Mouse (Mus musculus) spleen, adult 2 months (tissue): ENCODE measurements around the gene Epop.

Source experiments
- CTCF ChIP-seq: fragments of 200-500 bp; IDR thresholded peaks from 2 replicates; pipeline ENCODE4 v1.5.1; 2011; ENCODE audit warnings: mild to moderate bottlenecking, inconsistent platforms; ENCODE audit not compliant: insufficient read depth, insufficient read length, insufficient replicate concordance; ENCODE audit errors: extremely low read depth
- POLR2A ChIP-seq: fragments of 200-500 bp; IDR thresholded peaks from 2 replicates; pipeline ENCODE4 v1.6.1; 2011; ENCODE audit warnings: low read depth, low read length, inconsistent platforms

DNA sequence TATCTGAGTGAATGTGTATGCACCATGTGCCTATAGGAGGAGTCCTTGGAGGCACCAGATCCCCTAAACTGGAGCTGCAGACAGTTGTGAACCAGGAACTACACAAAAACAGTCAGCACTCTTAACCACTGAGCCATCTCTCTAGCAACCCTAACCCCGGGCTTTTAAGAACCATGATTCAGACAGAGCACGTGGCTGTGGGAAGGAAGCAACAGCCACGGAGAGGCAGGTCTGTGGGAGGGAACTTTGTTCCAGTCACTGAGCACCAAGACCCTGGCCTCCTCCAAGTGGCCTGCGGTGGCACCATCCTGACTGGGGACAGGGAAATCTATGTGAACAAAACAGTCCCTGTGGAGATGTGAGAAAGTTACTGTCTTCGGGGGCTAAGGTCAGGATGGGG lies 37.6 kb downstream of the Epop start:
- TF ChIP-seq POLR2A (no peak), CTCF (no peak)
